Mouse (Mus musculus) lung, postnatal 0 days (tissue): ENCODE measurements around the gene Lpar5.

Source experiments
- CTCF ChIP-seq: IDR thresholded peaks from 2 replicates; pipeline ENCODE4 v1.5.1; 2016; ENCODE audit warnings: antibody characterized with exemption, mild to moderate bottlenecking
- EP300 ChIP-seq: IDR thresholded peaks from 2 replicates; pipeline ENCODE4 v1.6.1; 2016; ENCODE audit warnings: antibody characterized with exemption, mild to moderate bottlenecking, control low read depth

GRCm38 (mm10) chr6:125067571-125067995 lies at the start of gene Lpar5:
- no peak for TF ChIP-seq CTCF
- no peak for TF ChIP-seq EP300
